Mouse (Mus musculus) liver, adult 2 months (tissue): ENCODE results near the gene Prrt3. TPM values are rescaled to one million over a fixed set of nuclear protein-coding genes. Genes with fewer than 3 reads are reported as not detected.
A peak's percentile ranks its signal among the peaks of the same experiment; 100 is the strongest.

Experiments used
- DNase-seq: peaks from one replicate; pipeline ENCODE4 v3.0.0-alpha.2; 2011; ENCODE audit warnings: low read depth, low spot score; ENCODE audit errors: extremely low read depth
- H3K27ac ChIP-seq: fragments of 200-500 bp; replicated peaks from 2 replicates; pipeline ENCODE4 v1.5.1; 2012; ENCODE audit warnings: low read depth, mild to moderate bottlenecking, control low read depth, inconsistent platforms, low read length; ENCODE audit not compliant: insufficient read depth
- H3K27me3 ChIP-seq: fragments of 200-500 bp; 2 replicates; pipeline ENCODE4 v1.6.1; 2012; ENCODE audit warnings: mild to moderate bottlenecking, moderate library complexity, low read length, inconsistent platforms; ENCODE audit not compliant: control insufficient read depth, insufficient read depth
- H3K36me3 ChIP-seq: fragments of 200-500 bp; 2 replicates; pipeline ENCODE4 v1.6.1; 2012; ENCODE audit warnings: low read length, inconsistent platforms; ENCODE audit not compliant: control insufficient read depth, insufficient read depth
- H3K4me1 ChIP-seq: fragments of 200-500 bp; 2 replicates; pipeline ENCODE4 v1.6.1; 2011; ENCODE audit warnings: low read length; ENCODE audit not compliant: control insufficient read depth, insufficient read depth
- H3K4me3 ChIP-seq: fragments of 200-500 bp; 2 replicates; pipeline ENCODE4 v1.5.1; 2011; ENCODE audit warnings: low read depth, mild to moderate bottlenecking, control low read depth, low read length, moderate library complexity; ENCODE audit not compliant: insufficient read depth
- H3K79me2 ChIP-seq: fragments of 200-500 bp; 2 replicates; pipeline ENCODE4 v1.6.1; 2012; ENCODE audit warnings: inconsistent platforms, mild to moderate bottlenecking, low read length, moderate library complexity; ENCODE audit not compliant: control insufficient read depth, insufficient read depth
- H3K9ac ChIP-seq: fragments of 200-500 bp; 2 replicates; pipeline ENCODE4 v1.6.1; 2012; ENCODE audit warnings: low read depth, mild to moderate bottlenecking, control low read depth, inconsistent platforms, low read length
- CTCF ChIP-seq: fragments of 200-500 bp; IDR thresholded peaks from 2 replicates; pipeline ENCODE4 v1.5.1; 2011; ENCODE audit warnings: low read depth, low read length, control low read depth
- POLR2A ChIP-seq: fragments of 200-500 bp; IDR thresholded peaks from 2 replicates; pipeline ENCODE4 v1.6.1; 2011; ENCODE audit warnings: low read length, control low read depth; ENCODE audit not compliant: insufficient read depth; ENCODE audit errors: extremely low read depth
- WGBS: fragments of 180-500 bp; shearing (Covaris S2); methylation state at CpG from one replicate; pipeline ENCODE4 v1.1.7; 2018; 5-methylcytosine and 5-hydroxymethylcytosine counted together
- polyA plus RNA-seq: library from polyadenylated mRNA; depleted of rRNA; stranded (reverse); fragments of >200 nt; gene quantifications from 2 replicates; pipeline ENCODE4 v1.2.3, GENCODE M21; 2012
- total RNA-seq: library from RNA; depleted of rRNA; stranded (reverse); fragments of >200 nt; gene quantifications from 2 replicates; pipeline ENCODE4 v1.2.3, GENCODE M21; 2014

The Prrt3 gene
- total and polyA plus RNA-seq, 2 experiments = under 0.01 TPM; not detected in 1

DNA sequence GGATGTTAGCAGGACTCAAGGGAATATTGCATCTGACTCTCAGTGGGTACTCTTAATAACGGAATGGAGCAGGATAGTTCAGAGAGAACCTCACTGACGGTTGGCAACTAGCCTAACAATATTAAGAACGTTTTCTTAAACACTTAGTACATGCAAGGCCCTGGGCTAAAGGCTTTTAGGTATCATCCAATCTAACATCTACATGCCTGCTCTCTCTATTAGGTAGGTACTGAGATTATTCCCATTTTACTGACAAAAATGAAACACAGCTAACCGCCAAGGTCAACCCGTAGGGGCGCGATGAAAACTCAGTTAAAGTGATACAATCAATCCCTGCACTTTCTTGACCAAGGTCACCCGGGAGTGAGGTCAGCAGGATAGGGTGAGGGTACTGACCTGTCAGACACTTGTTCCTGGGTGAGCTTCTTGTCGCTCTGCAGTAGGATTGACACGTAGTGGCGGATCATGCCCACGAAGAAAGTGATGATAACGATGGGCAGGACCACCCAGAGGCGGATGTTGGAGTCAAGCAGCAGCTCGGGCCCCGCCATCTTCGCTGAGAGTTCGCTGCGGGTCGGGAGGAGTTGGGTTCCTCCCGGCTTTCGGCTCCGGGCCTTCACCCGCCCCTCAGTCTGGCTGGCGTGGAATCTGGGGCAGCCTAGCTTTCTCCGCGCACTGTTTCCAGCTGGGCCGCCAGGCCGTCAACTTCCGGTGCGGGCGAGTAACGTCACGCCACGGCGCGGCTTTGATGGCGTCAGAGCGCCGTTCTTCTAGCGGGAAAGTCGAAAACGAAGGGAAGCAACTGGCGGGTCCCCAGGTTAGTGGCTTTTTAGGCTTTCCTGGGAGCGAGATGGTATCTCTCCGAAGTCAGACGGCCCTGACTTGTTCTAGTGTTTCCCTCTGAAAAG is 29.5 kb upstream of the Prrt3 start, which contains the start of the genes Emc3 and Fancd2:
Gene Emc3 (minus strand): TSS at position 721 of the 908 bp plus-strand sequence.
Gene Fancd2 (plus strand): TSS at position 751 of the 908 bp plus-strand sequence.
- Histone ChIP-seq H3K27me3 (no peaks in the 10 kb centered on the region), H3K79me2 (peaks cover 14% of the 10 kb centered on the region; the same call in 1 of the 2 replicates), H3K36me3 (no peaks in the 10 kb centered on the region; the same call in 1 of the 2 replicates), H3K4me1 (peaks cover 7% of the 10 kb centered on the region), H3K27ac (peak within 1 kb of the TSS; percentile 74), H3K9ac (peak within 1 kb of the TSS; percentile 90), H3K4me3 (peak within 1 kb of the TSS; percentile 93)
- TF ChIP-seq POLR2A (peak; percentile 36; the same call in 1 of the 2 replicates), CTCF (no peak)
- WGBS = under 1% methylated on average over 47 of the region's 47 CpGs
- peak; percentile 62 for DNase-seq

- peaks cover 35% of the 10 kb centered on the region for H3K36me3 ChIP-seq
- no peak for TF ChIP-seq POLR2A
- TF ChIP-seq CTCF = no peak
- DNase-seq = no peak
- no peak overlapping the region for H3K4me3 ChIP-seq
- H3K9ac ChIP-seq = no peak overlapping the region
- H3K79me2 ChIP-seq = no peaks in the 10 kb centered on the region; the same call in 1 of the 2 replicates
- no peak overlapping the region for H3K27ac ChIP-seq
- no peaks in the 10 kb centered on the region for H3K27me3 ChIP-seq
- WGBS = 84% methylated on average over 8 of the region's 8 CpGs
- H3K4me1 ChIP-seq = no peaks in the 10 kb centered on the region
Observed at GRCm38 (mm10) chr6:113523420-113523819, 21.7 kb upstream of the Prrt3 start.

DNA sequence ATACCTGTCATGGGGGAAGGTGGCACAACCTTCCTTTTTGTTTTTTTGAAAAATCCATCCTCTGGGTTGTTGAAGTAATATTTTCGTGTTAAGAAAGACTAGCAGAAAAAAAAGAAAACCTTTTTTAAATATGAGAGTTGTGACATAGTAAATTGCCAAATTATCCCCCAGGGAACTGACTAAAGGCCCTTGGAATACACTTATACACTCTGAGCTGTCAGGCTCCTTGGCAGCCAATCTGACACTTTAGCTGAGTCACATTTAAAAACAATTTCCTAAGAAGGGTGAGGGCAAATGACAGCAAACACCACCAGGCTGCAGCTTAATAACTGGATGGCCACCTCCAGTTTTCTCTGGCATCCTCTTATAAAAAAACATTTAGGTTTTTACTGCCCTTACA is 20.6 kb upstream of the Prrt3 start:
- Histone ChIP-seq H3K4me1 (no peaks in the 10 kb centered on the region), H3K9ac (no peak overlapping the region), H3K4me3 (no peak overlapping the region), H3K36me3 (peaks cover 40% of the 10 kb centered on the region), H3K27ac (no peak overlapping the region), H3K79me2 (no peaks in the 10 kb centered on the region; the same call in 1 of the 2 replicates), H3K27me3 (no peaks in the 10 kb centered on the region)
- DNase-seq = no peak
- 83% methylated on average over 1 of the region's 1 CpGs for WGBS
- TF ChIP-seq CTCF (no peak), POLR2A (no peak)

- no peaks in the 10 kb centered on the region for H3K4me1 ChIP-seq
- no peak overlapping the region for H3K4me3 ChIP-seq
- no peak for DNase-seq
- no peaks in the 10 kb centered on the region for H3K27me3 ChIP-seq
- H3K27ac ChIP-seq = no peak overlapping the region
- no peaks in the 10 kb centered on the region for H3K79me2 ChIP-seq
- TF ChIP-seq CTCF (no peak), POLR2A (no peak)
- WGBS = 86% methylated on average over 8 of the region's 8 CpGs
- peaks cover 66% of the 10 kb centered on the region for H3K36me3 ChIP-seq
- no peak overlapping the region for H3K9ac ChIP-seq
Observed at GRCm38 (mm10) chr6:113517434-113518080, 15.8 kb upstream of the Prrt3 start.

GRCm38 (mm10) chr6:113514600-113514999 is 12.9 kb upstream of the Prrt3 start:
- Histone ChIP-seq H3K27ac (no peak overlapping the region), H3K79me2 (no peaks in the 10 kb centered on the region), H3K27me3 (no peaks in the 10 kb centered on the region), H3K9ac (no peak overlapping the region), H3K4me1 (no peaks in the 10 kb centered on the region), H3K4me3 (no peak overlapping the region), H3K36me3 (peaks cover 44% of the 10 kb centered on the region)
- DNase-seq = no peak
- WGBS = 98% methylated on average over 3 of the region's 3 CpGs
- no peak for TF ChIP-seq POLR2A
